In genomic region chr13:20254911-20255310, GRCm38 (mm10) we compare ENCODE assay signal across 11 mouse cellular contexts.
DNase-seq lines count a peak whose midpoint lies in the region; ATAC-seq and TF ChIP-seq lines count a peak whose summit lies in the region.
"Had no signal": no experiment of that assay in that cellular context is flagged by ENCODE, and none has a peak within 500 bp of the region (broad histone marks: within the 10 kb centered on the region; RNA-seq: fewer than 3 reads in every experiment).

No protein-coding gene starts in this region.

- no peak overlapping the region for H3K4me2 ChIP-seq in hindbrain, postnatal 0 days (ENCODE audit: low read depth, low read length)
- H3K4me2 ChIP-seq in hindbrain, embryonic 11.5 days (replicated peaks; ENCODE audit: low read depth, low read length), result no peak overlapping the region
- H3K4me2 ChIP-seq in heart, embryonic 13.5 days, result no peak overlapping the region
- H3K4me2 ChIP-seq: liver, embryonic 15.5 days had no signal

- H3K4me1 ChIP-seq in hindbrain, postnatal 0 days (ENCODE audit: insufficient read depth, low read length), result no peaks in the 10 kb centered on the region
- H3K4me1 ChIP-seq in hindbrain, embryonic 11.5 days (replicated peaks; ENCODE audit: control insufficient read depth, insufficient read depth, low read length), result no peaks in the 10 kb centered on the region
- 0 out of 2 replicates have a peak, but pooled peaks cover 3% of the 10 kb centered on the region for H3K4me1 ChIP-seq in heart, embryonic 13.5 days
- H3K4me1 ChIP-seq: liver, embryonic 15.5 days; midbrain, embryonic 10.5 days had no signal

- no peak for TF ChIP-seq CTCF in hindbrain, postnatal 0 days (IDR thresholded peaks at IDR 0.05; ENCODE audit: low read depth)

- peak overlapping the region; percentile 26; the same call in 1 of the 2 replicates for H3K27ac ChIP-seq in hindbrain, postnatal 0 days
- no peak overlapping the region for H3K27ac ChIP-seq in hindbrain, embryonic 11.5 days (ENCODE audit: low read depth, low read length)
- peak overlapping the region; percentile 51; the same call in 1 of the 2 replicates for H3K27ac ChIP-seq in heart, embryonic 13.5 days (replicated peaks)
- H3K27ac ChIP-seq: liver, embryonic 15.5 days; midbrain, embryonic 10.5 days had no signal

- H3K9me3 ChIP-seq in hindbrain, postnatal 0 days (ENCODE audit: low read length), result no peaks in the 10 kb centered on the region
- H3K9me3 ChIP-seq in hindbrain, embryonic 11.5 days (ENCODE audit: control insufficient read depth, low read length), result no peaks in the 10 kb centered on the region
- no peaks in the 10 kb centered on the region for H3K9me3 ChIP-seq in heart, embryonic 13.5 days
- H3K9me3 ChIP-seq: liver, embryonic 15.5 days; midbrain, embryonic 10.5 days had no signal

- no peaks in the 10 kb centered on the region for H3K36me3 ChIP-seq in hindbrain, postnatal 0 days (ENCODE audit: insufficient read depth, low read length)
- H3K36me3 ChIP-seq in hindbrain, embryonic 11.5 days (ENCODE audit: control insufficient read depth, insufficient read depth, low read length), result no peaks in the 10 kb centered on the region
- H3K36me3 ChIP-seq in heart, embryonic 13.5 days, result no peaks in the 10 kb centered on the region
- H3K36me3 ChIP-seq: liver, embryonic 15.5 days; midbrain, embryonic 10.5 days had no signal

- peak; percentile 54 for DNase-seq in hindbrain, postnatal 0 days (ENCODE audit: low spot score)
- no peak for DNase-seq in hindbrain, embryonic 11.5 days (ENCODE audit: low spot score)
- DNase-seq in fat pad, adult 2 months (ENCODE audit: extremely low read depth, low read depth, low spot score), result peak; percentile 5
- peak; percentile 45 for DNase-seq in lung, postnatal 10 days
- DNase-seq in adrenal gland, postnatal 4 days (ENCODE audit: low spot score in 2 of 2), result no peak
- DNase-seq in adrenal gland, postnatal 10 days, result no peak
- DNase-seq: cerebellum, adult 11-12 months had no signal

- H3K4me3 ChIP-seq in hindbrain, postnatal 0 days (ENCODE audit: low read length), result no peak overlapping the region
- H3K4me3 ChIP-seq in hindbrain, embryonic 11.5 days (ENCODE audit: low read depth, low read length), result no peak overlapping the region
- H3K4me3 ChIP-seq in heart, embryonic 13.5 days, result no peak overlapping the region
- H3K4me3 ChIP-seq: liver, embryonic 15.5 days; midbrain, embryonic 10.5 days had no signal

- no peaks in the 10 kb centered on the region for H3K27me3 ChIP-seq in hindbrain, postnatal 0 days (ENCODE audit: insufficient read depth, low read length)
- H3K27me3 ChIP-seq in hindbrain, embryonic 11.5 days (ENCODE audit: control insufficient read depth, insufficient read depth, low read length), result no peaks in the 10 kb centered on the region
- no peaks in the 10 kb centered on the region for H3K27me3 ChIP-seq in heart, embryonic 13.5 days (replicated peaks)
- H3K27me3 ChIP-seq: liver, embryonic 15.5 days had no signal

- peak; percentile 74 for ATAC-seq in hindbrain, postnatal 0 days
- ATAC-seq in hindbrain, embryonic 11.5 days (ENCODE audit: low FRiP score), result no peak
- ATAC-seq in heart, embryonic 13.5 days (ENCODE audit: extremely low read depth, insufficient number of reproducible peaks, low FRiP score, low TSS enrichment), result no peak
- no peak for ATAC-seq in megakaryocyte progenitor cell, adult 5-6 weeks (replicated peaks; ENCODE audit: poor library complexity)

- no peak overlapping the region for H3K9ac ChIP-seq in hindbrain, postnatal 0 days (replicated peaks; ENCODE audit: low read length)
- H3K9ac ChIP-seq in hindbrain, embryonic 11.5 days (ENCODE audit: low read depth, low read length), result no peak overlapping the region
- H3K9ac ChIP-seq in heart, embryonic 13.5 days, result no peak overlapping the region
- H3K9ac ChIP-seq: liver, embryonic 15.5 days had no signal

- 51% methylated on average over 6 of the region's 6 CpGs for WGBS in hindbrain, postnatal 0 days
- 78% methylated on average over 6 of the region's 6 CpGs for WGBS in hindbrain, embryonic 11.5 days
- WGBS in heart, embryonic 13.5 days, result 62% methylated on average over 6 of the region's 6 CpGs

Comparison
In these comparisons a context has a peak if more than half of its experiments do, and no peak if none do; other contexts are left out.
1. DNase-seq: peak in hindbrain, postnatal 0 days (single experiment), fat pad, adult 2 months (single experiment) and lung, postnatal 10 days (single experiment); none in hindbrain, embryonic 11.5 days (single experiment), adrenal gland, postnatal 4 days (0 of 2) and adrenal gland, postnatal 10 days (single experiment).